Mouse (Mus musculus) urinary bladder, postnatal 4 days (tissue): ENCODE results near the gene C7.
"Not testable (repeated sequence)": the region's sequence is repeated elsewhere in the genome, so short reads cannot be mapped to it uniquely, and the experiment has no call there.

ENCODE experiments used
- DNase-seq, 2 experiments: peaks; one replicate each; pipeline ENCODE4 v3.0.0; 2021 to 2022; ENCODE audit warnings: low spot score in 2 of 2

The C7 gene

GRCm38 (mm10) chr15:5063635-5064034 is at the start of gene C7:
Gene C7, minus strand, starts transcription at chr15:5063740.
- peak in 1 of 2 experiments; percentile 19 for DNase-seq

DNA sequence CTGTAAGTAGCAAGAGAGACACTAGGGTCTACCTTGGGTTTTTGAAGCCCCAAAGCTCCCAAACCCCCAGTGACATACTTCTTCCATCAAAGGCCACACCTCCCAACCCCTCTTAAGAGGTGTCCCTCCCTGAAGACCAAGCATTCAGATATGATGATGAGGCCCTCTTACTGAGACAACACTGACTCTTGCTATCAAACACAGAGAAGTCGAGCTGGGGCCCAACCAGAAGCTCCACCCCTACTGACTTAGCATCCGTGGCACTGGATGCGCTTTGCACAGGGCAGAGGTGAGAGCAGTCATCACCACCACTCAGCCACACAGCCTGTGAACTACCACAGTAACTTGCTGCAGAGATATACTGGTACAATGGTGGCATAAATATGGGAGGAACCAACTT is 49.1 kb upstream of the C7 start:
- no peak for DNase-seq

DNA sequence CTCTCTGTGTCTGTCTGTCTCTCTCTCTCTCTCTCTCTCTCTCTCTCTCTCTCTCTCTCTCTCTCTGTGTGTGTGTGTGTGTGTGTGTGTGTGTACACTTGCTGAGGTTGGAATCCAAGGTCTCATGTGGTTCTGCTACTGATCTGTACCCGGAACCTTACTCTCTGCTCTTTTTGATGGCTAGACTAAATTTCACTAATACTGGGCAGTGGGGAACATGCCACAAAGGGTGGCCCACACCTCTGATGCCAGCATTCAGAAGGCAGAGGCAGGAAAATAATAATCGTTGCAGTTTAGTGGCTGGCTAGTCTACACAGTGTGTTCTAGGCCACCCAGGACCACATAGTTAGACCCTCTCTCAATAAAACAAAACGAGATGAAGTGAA is 45.1 kb upstream of the C7 start:
- DNase-seq: no peak

DNA sequence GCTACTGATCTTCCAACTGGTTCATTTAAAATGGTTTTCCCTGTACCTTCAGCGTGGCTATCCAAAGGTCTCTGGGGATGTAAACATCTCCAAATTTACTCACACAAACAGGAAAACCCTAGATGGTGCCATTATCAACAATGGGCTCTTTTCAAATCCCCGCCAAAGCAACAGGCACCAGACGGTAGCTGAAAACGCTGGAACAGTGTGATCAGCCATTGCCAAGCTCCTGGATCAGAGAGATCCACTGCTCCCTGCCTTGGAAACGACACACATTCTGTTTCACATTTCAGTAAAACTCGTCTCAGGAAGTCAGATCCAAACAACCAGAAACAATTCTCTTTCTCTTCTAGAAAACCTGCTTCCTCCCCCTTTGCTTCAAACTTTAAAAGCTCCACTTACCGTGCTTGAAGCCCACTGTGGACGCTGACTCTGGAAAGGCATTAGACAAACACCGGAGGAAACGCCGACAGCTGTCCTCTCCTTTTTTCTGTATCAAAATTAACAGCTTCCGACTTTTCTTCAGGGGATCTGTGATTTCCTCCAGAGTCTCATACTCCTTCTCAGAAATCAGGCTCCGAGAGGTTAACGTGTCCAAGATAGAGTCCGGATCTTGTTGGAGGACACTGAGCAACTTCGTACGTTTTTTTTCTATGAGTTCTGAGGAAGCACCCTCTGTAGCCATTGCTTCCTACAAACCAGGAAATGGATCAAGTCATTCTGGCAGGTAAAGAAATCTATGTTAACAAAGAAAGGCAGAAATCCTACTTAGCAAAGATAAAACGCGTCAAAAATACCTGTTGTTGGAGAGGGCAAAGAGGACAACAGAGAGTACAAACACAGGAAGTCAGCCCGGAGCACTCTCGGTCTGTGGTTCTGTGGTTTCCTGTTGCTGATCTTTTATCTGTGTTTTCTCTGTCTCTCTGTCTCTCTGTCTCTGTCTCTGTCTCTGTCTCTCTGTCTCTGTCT is 44.4 kb upstream of the C7 start, which contains the start of gene Card6:
Gene Card6 (minus strand): TSS at position 854 of the 969 bp plus-strand sequence.
- DNase-seq: no peak

DNA sequence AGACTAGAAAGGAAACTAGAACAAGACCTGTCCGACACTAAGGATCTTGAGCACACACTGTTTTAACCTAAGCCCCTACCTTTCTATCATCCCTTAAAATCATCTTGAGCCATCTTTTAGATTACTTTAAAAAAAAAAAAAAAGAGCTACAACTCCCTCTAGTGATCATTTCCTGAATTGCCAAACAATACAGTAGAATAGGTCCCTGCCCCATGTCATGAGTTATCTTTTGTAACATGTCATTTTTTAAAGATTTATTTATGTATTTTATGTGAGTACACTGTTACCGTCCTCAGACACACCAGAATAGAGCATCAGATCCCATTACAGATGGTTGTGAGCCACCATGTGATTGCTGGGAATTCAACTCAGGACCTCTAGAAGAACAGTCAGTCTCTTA is 42.8 kb upstream of the C7 start:
- no peak for DNase-seq

DNA sequence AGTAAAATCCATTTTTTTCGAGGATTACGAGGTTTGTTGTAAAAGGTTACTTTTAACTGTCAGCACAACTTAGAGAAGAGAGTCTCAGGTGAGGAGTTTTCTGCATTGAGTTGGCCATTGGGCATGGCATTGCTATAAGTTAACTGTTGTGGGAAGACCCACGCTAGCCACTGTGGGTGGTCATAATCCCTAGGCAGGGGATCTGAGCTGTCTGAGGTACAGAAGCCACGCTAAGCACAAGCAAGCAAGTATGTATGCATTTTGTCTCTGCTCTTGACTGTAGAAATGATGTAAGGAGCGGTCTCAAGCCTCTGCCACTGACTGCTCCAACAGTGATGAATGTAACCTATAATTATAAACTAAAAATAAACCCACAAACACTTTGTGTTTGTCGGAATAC is 42.4 kb upstream of the C7 start:
- DNase-seq: no peak

DNA sequence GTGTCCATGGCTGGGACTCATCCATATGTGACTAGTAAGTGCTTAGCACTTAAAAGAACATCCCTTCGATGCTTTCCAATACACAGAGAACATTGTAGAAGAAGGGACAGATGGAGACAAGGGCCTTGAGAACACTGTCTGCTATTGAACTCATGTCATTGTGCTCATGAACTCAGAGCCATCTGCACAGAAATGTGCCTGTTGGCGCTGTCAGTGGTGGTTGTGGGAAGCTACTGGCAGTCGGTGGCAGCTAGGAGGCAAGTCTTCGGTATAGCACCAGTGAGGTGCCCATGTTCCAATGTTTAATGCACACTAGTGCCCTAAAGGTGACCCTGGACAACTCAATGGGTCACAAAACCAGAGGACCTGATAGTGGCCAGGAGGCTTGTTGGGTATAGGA is 38.8 kb upstream of the C7 start:
- no peak for DNase-seq

GRCm38 (mm10) chr15:5097376-5097775 is 33.8 kb upstream of the C7 start:
- DNase-seq: no peak

- DNase-seq: no peak
Measured at GRCm38 (mm10) chr15:5095534-5096301, 32.2 kb upstream of the C7 start.

GRCm38 (mm10) chr15:5090131-5090530 is 26.6 kb upstream of the C7 start:
- DNase-seq: no peak

GRCm38 (mm10) chr15:5088850-5089608 is 25.5 kb upstream of the C7 start:
- no peak for DNase-seq

DNA sequence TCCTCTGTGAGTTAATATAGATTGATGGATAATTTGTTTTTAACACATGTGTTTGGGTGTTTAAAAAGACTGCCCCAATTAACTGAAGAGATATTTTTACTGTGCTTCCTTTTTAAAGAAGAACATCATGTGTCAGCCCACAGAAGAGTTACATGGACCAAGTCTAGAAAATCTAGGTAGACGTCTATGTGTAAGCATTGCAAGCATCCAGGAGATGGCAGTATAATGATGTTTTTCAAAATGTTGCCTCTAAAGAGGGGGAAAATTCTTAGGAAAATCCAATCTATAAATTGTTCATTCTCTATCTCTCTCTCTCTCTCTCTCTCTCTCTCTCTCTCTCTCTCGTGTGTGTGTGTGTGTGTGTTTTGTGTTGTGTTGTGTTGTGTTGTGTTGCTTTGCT is 22.6 kb upstream of the C7 start:
- DNase-seq: no peak

DNA sequence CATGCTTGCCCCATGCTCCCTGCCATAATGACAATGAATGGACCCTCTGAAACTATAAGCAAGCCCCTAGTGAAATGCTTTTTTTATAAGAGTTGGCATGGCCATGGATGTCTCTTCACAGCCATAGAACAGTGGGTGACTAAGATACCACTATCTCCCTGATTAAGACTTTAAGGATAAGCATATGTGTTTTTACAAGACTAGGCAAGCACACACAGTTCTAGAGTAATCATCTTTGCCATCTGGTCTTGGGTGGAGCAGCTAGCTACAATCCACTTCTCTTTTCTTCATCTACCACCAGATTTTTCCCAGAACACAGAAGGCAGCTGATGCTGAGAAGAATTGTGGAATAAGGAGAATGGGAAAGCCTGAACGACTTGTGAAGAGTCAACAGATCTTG is 17.7 kb upstream of the C7 start:
- no peak for DNase-seq

GRCm38 (mm10) chr15:5068801-5069518 is 5.4 kb upstream of the C7 start:
- DNase-seq: peak in 1 of 2 experiments; percentile 30

DNA sequence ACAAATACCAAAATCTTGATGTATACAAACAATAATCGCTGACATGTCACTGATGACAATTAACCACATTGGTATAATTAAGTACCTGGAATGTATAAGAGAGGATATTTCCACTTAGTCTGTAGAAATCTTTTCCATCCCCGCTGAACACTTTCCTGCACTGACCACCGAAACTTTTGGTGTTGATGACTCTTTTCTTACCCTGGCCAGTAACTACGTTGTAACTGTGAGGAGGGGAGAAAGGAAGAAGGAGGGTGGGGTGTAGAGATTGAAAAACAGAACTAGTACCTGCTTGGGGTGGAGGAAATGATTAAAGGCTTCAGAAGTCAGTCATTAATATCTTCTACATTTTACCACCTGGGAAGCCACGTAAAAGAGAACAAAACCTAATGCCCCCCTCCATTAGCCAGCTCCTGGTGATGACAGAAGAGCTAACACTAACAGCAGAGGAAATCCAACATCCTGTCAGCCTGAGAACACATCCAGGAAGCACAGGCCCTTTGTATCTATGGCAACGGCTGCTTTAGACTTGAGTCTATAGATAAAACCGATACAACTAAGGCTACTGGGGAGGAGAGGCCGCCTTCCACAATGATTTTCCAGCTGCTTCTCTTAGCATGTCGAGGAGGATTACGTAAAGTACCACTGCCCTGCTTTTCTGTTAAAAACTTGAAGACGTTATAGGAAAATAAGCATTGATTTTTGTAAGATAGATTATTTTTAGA is 17.8 kb downstream of the C7 start:
- DNase-seq: no peak

DNA sequence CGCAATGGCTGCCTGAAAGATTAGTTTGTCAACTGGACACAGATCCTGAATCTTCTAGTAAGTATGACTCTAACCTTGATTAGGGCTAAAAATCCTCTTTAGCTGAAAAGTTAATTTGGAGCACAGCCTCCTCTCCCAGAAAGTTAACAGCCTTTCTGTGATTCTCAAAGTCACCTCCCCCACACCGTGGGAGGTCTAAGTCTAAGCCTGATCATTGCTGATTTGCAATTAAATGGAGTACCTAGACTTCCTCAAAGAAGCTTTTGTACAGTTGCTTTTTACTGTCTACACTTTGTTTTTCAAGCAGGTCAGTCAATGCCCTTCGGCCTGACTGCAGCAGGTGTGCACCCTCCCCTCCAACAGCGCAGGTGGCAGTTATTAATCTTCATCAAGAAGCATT is 34.3 kb downstream of the C7 start:
- DNase-seq: no peak

- not testable (repeated sequence) for DNase-seq
Measured at GRCm38 (mm10) chr15:5023479-5024265, 39.9 kb downstream of the C7 start.

DNA sequence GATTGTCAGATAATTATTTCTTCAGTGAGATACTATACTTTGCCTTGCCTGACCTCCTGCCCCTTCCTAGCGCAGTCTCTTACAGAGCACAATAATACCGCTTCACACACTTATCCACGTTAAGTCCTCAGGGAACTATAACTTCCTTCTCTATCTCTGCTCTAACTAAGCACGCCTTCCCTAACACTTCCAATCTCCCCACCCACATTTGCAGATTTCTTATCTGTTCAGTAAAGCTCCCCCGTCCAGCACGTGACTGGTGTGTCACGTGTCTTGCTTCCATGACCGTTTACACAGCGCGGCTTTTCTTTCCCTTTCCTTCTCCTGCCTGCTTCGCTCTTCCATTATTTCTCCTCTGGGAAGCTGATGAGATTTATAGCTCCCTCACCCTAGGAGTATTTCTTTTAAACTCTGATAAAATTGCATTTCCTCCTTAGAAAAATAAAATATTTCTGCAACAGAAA is 53.9 kb downstream of the C7 start:
- no peak for DNase-seq

- no peak for DNase-seq
Measured at GRCm38 (mm10) chr15:5003503-5004196, 59.9 kb downstream of the C7 start.
